Mouse (Mus musculus) C2C12 (cell line): ENCODE results near the gene Brap. TPM values are rescaled to one million over a fixed set of nuclear protein-coding genes. Genes with fewer than 3 reads are reported as not detected.
A peak's percentile ranks its signal among the peaks of the same experiment; 100 is the strongest.
"Not testable (repeated sequence)": the region's sequence is repeated elsewhere in the genome, so short reads cannot be mapped to it uniquely, and the experiment has no call there.

Source experiments
- H3K27me3 ChIP-seq: one replicate; pipeline ENCODE4 v1.6.1; 2011; ENCODE audit not compliant: control insufficient read depth, insufficient read depth, insufficient read length
- H3K36me3 ChIP-seq: one replicate; pipeline ENCODE4 v1.6.1; 2011; ENCODE audit not compliant: control insufficient read depth, insufficient read depth
- H3K4me3 ChIP-seq: one replicate; pipeline ENCODE4 v1.5.1; 2011; ENCODE audit warnings: mild to moderate bottlenecking, control low read depth; ENCODE audit not compliant: poor library complexity, insufficient read depth, severe bottlenecking
- H3K79me2 ChIP-seq: one replicate; pipeline ENCODE4 v1.6.1; 2011; ENCODE audit not compliant: control insufficient read depth, insufficient read depth
- H3K79me3 ChIP-seq: one replicate; pipeline ENCODE4 v1.6.1; 2011; ENCODE audit warnings: low read depth, control low read depth
- H3ac ChIP-seq: one replicate; pipeline ENCODE3; 2011; ENCODE audit warnings: low read depth; ENCODE audit not compliant: control insufficient read depth, insufficient read length
- CEBPB ChIP-seq: IDR thresholded peaks from one replicate; pipeline ENCODE4 v1.6.1; 2011; ENCODE audit warnings: low read depth, mild to moderate bottlenecking, control low read depth, moderate library complexity
- CTCF ChIP-seq: IDR thresholded peaks from one replicate; pipeline ENCODE4 v1.5.1; 2011; ENCODE audit not compliant: control insufficient read depth, insufficient read depth, insufficient read length
- FOSL1 ChIP-seq: IDR thresholded peaks from one replicate; pipeline ENCODE4 v1.8.0; 2011; ENCODE audit warnings: mild to moderate bottlenecking, low read length; ENCODE audit not compliant: poor library complexity, insufficient read depth, severe bottlenecking
- MAX ChIP-seq: IDR thresholded peaks from one replicate; pipeline ENCODE4 v1.6.1; 2011; ENCODE audit warnings: mild to moderate bottlenecking, control low read depth
- MYOD1 ChIP-seq: IDR thresholded peaks from one replicate; pipeline ENCODE4 v1.6.1; 2011; ENCODE audit warnings: low read depth; ENCODE audit not compliant: control insufficient read depth, insufficient read length
- MYOG ChIP-seq: IDR thresholded peaks from one replicate; pipeline ENCODE4 v1.6.1; 2011; ENCODE audit not compliant: control insufficient read depth, insufficient read length; ENCODE audit errors: extremely low read depth
- USF1 ChIP-seq: IDR thresholded peaks from one replicate; pipeline ENCODE4 v1.6.1; 2011; ENCODE audit warnings: low read depth, mild to moderate bottlenecking, control low read depth, moderate library complexity
- polyA plus RNA-seq: library from polyadenylated mRNA; unstranded; fragments of >200 nt; fragmentation: generic; extraction: Trizol; gene quantifications from one replicate; pipeline ENCODE4 v1.2.1, GENCODE M21; 2012; ENCODE audit warnings: missing spikeins

Brap gene
- polyA plus RNA-seq, 1 experiment: 31.7 TPM

DNA sequence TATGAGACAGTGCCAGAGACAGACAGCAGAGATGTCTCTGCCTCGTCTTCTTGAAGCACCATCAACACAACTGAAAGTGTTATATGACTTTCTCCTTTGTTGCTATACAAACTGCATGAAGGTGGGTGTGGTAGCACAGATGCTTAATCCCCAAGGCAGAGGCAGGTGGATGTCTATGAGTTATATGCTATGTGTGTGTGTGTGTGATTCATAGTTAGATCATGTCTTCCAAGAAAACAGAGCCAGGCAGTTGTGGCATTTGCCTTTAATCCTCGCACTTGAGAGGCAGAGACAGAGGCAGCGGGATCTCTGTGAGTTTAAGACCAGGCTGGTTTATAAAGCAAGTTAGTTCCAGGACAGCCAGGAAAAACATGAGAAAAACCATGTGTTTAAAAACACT, 37.1 kb upstream of the Brap start:
- peak; percentile 66 for TF ChIP-seq FOSL1
- TF ChIP-seq MYOD1: peak; percentile 91
- TF ChIP-seq MAX: no peak
- TF ChIP-seq USF1: no peak
- TF ChIP-seq MYOG: no peak
- TF ChIP-seq CEBPB: no peak
- no peak for TF ChIP-seq CTCF
- peaks cover 8% of the 10 kb centered on the region for H3K79me3 ChIP-seq
- no peaks in the 10 kb centered on the region for H3K27me3 ChIP-seq
- H3K79me2 ChIP-seq: peaks cover 17% of the 10 kb centered on the region
- H3K36me3 ChIP-seq: peaks cover 4% of the 10 kb centered on the region
- H3ac ChIP-seq: no peak overlapping the region
- H3K4me3 ChIP-seq: no peak overlapping the region

DNA sequence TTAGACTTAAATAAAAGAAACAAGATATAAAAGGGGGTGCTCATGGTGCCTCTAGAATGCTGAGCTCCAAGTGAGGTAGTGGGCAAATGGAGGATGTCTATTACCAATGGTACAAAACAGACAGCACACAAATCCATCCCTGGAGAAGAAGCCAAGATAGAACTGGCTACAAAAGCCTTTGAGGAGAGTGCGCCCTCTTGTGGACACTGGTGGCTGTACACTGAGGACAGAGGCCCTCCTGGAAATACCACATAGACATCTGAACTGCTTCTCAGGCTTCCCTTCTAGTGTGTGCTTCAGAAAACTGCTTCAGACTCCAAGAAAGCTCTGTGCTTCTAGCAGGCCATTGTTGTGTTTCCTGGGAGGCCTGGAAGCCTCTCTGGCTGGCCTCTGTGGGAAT, 32.5 kb upstream of the Brap start:
- Histone ChIP-seq H3K79me3 (no peaks in the 10 kb centered on the region), H3K79me2 (no peaks in the 10 kb centered on the region), H3ac (no peak overlapping the region), H3K4me3 (no peak overlapping the region), H3K36me3 (no peaks in the 10 kb centered on the region), H3K27me3 (no peaks in the 10 kb centered on the region)
- TF ChIP-seq USF1 (no peak), MYOD1 (no peak), CTCF (peak; percentile 57), CEBPB (no peak), MYOG (no peak), FOSL1 (no peak)

DNA sequence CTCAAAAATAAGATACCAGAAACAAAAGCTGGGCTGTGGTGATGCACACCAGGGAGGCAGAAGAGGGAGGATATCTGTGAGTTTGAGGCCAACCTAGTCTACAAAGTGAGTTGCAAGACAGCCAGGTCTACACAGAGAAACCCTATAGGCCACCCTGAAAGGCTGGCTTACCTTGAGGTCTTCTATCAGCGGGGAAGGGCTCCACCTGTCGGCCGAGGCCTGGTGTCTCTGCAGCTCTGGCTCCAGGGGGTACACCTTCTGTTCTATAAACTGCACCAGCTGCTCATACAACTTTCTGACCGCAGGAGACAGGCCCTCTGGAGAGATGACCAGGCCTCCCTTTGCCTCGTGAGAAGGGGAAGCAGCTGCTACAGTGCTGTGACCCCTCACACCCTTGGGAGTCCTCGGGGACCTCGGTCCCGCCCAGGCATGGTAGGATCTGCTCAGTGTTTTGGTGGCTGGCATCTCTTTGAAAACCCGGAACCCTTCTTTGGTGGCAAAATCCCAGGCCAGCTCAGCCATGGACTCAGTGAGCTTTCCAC, 29.2 kb upstream of the Brap start:
- H3K79me2 ChIP-seq, H3ac ChIP-seq, H3K27me3 ChIP-seq, H3K4me3 ChIP-seq, H3K79me3 ChIP-seq, H3K36me3 ChIP-seq: not testable (repeated sequence)
- TF ChIP-seq MYOD1: peak; percentile 42

DNA sequence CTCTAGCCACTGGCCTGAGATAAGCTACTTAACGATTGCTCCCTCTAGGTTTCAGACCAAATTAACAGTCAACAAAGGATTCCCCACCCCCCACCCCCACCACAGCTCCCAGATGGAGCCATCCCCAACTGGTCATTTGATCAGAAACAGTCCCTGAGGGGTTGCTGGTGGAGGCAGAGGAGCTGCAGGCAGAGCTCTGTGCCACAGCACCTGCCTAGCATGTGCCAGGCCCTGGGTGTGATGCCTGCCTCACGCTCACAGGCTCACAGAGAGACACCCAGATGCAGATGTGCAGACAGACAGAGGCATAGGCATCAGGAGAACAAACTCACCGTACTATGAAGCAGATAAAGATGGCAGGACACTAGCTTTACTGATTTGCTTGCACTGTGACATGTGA, 27.6 kb upstream of the Brap start:
- Histone ChIP-seq H3K79me3 (no peaks in the 10 kb centered on the region), H3K4me3 (no peak overlapping the region), H3ac (no peak overlapping the region), H3K79me2 (no peaks in the 10 kb centered on the region), H3K36me3 (no peaks in the 10 kb centered on the region), H3K27me3 (no peaks in the 10 kb centered on the region)
- TF ChIP-seq MAX (no peak), CTCF (no peak), CEBPB (no peak), USF1 (no peak), MYOD1 (no peak), MYOG (no peak), FOSL1 (no peak)

DNA sequence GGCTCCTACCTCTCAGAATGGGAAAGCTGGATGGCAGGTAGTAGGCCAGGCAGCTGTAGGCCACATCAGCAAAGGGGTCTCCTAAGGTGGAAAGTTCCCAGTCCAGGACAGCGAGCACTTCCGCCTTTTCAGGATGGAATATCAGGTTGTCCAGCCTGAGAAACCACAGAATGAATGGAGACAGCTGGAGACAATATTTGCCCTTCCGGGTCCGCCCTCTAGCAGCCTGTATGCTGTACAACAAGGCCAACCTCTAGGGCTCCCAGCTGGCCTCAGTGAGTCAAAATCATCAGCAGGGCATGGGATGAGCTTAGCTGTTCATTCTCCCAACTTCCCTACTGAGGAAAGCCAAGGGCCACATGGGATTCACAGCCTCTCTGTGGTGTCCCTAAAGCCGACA, 25.7 kb upstream of the Brap start:
- Histone ChIP-seq H3K4me3 (no peak overlapping the region), H3ac (no peak overlapping the region), H3K27me3 (no peaks in the 10 kb centered on the region), H3K79me2 (no peaks in the 10 kb centered on the region), H3K36me3 (no peaks in the 10 kb centered on the region), H3K79me3 (no peaks in the 10 kb centered on the region)
- no peak for TF ChIP-seq MYOG
- TF ChIP-seq CTCF: no peak
- no peak for TF ChIP-seq MYOD1
- TF ChIP-seq CEBPB: no peak
- TF ChIP-seq MAX: no peak
- no peak for TF ChIP-seq USF1
- no peak for TF ChIP-seq FOSL1

DNA sequence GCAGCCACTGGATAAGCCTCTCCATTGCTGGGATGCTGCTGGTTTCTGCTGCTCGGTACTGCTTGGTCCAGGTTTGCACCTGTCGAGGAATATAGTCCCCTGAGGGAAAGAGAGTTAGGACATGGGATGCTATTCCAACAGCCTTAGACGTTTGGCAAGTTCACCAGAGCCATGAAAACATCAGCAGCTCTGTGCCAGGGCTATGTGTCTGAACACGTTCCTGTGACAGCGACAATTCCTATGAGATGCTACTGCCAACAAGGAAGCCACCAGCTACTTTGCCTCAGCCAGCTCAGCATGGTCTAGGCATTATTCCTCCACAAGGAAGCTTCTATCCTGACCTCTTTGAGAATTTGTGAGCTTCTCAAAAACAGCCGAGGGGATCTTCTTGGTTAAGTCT, 23.1 kb upstream of the Brap start:
- H3K79me2 ChIP-seq: no peaks in the 10 kb centered on the region

DNA sequence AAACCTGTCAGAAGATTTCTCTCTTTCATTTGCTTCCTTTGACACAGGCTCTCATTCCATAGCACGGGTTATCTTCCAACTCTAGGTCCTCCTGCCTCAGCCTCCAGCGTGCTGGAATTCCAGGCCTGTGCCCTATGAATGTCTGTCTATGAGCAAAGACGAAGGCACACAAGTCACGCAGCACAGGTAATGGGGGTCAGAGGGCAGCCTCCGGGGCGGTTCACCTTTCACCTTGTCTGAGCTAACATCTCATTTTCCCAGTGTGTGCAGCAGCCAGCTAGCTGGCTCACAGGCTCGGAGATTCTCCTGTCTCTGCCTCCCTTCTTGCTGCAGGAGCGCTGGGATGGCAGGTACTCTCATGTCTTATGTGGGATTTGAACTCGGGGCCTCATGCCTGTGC, 20.8 kb upstream of the Brap start:
- Histone ChIP-seq H3K4me3 (no peak overlapping the region), H3K79me3 (no peaks in the 10 kb centered on the region), H3K36me3 (no peaks in the 10 kb centered on the region), H3ac (no peak overlapping the region), H3K27me3 (no peaks in the 10 kb centered on the region), H3K79me2 (no peaks in the 10 kb centered on the region)
- TF ChIP-seq USF1: no peak
- TF ChIP-seq CTCF: no peak
- no peak for TF ChIP-seq MYOG
- no peak for TF ChIP-seq FOSL1
- no peak for TF ChIP-seq CEBPB
- no peak for TF ChIP-seq MYOD1
- TF ChIP-seq MAX: no peak

More for the DNA sequence above, 23.1 kb upstream of the Brap start:
- H3K79me3 ChIP-seq: no peaks in the 10 kb centered on the region
- H3K36me3 ChIP-seq: no peaks in the 10 kb centered on the region
- no peak overlapping the region for H3K4me3 ChIP-seq
- TF ChIP-seq MYOG: no peak
- no peak overlapping the region for H3ac ChIP-seq
- H3K27me3 ChIP-seq: no peaks in the 10 kb centered on the region
